Mouse (Mus musculus): ENCODE measurements around the gene Rdh5. TPM values are rescaled to one million over a fixed set of nuclear protein-coding genes. Genes with fewer than 3 reads are reported as not detected.

Gene Rdh5
- polyA plus RNA-seq, 1 experiment from 2014 or later = 11.0 TPM

DNA sequence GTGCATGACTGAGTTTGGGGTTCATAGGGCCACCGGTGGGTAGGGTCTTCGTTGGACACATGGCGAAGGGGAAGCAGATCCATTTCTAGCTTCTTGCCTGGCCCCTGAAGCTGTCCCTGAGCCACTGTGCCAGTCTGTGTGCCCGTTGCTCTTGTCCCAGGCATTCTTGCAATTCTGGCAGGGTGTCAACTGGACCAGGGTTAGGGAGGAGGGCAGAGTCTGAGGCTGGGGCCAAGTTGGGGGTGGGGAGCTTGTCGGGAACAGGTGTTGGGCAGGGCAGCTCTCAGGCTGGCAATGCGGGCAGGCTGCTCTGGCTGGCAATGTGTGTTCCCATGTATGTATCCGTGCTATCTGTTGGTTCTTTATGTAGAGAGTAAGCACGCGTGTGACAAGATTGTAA, 15.8 kb upstream of the Rdh5 start:
- Histone ChIP-seq H3K9me3 (no peaks in the 10 kb centered on the region), H3K27ac (no peak overlapping the region), H3K36me3 (replicated peaks) (no peaks in the 10 kb centered on the region), H3K27me3 (ENCODE audit: poor library complexity, severe bottlenecking) (peaks cover 43% of the 10 kb centered on the region), H3K4me1 (peaks cover 11% of the 10 kb centered on the region), H3K4me3 (no peak overlapping the region)
- 86% methylated on average over 9 of the region's 9 CpGs for WGBS
- no peak for DNase-seq (ENCODE audit: extremely low spot score, low spot score)

DNA sequence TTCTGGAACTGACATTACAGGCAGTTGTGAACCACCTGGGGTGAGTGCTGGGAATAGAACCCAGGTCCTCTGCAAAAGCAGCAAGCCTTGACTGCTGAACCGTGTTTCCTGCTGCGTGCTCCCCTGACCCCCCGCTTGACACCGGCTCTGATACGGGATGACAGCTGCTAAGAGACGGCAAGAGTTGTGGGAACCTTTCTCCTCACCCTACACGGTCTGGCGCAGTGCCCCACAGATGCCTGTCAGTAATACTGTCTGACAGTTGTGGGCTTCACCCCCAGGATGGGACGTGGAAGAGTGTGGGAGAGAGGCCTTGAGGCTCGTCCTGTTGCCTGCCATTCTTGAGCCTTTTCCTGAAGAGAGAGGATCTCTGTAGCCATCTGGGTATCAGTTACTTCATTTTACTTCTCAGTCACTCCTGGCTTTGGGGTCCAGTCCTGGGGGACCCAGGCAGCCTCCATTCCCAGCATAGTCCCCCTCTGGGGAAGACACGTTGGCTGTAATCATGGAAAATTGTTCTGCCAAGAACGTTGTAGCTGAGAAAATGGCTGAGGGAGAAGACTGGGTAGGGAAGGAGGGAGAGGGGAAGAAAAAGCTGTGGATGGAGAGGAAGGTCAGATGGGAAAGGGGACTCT, 15.2 kb upstream of the Rdh5 start:
- H3K4me1 ChIP-seq = peaks cover 15% of the 10 kb centered on the region
- H3K27ac ChIP-seq = no peak overlapping the region
- no peak for DNase-seq (ENCODE audit: extremely low spot score, low spot score)
- no peak overlapping the region for H3K4me3 ChIP-seq
- H3K9me3 ChIP-seq = no peaks in the 10 kb centered on the region
- 75% methylated on average over 12 of the region's 12 CpGs for WGBS
- peaks cover 49% of the 10 kb centered on the region for H3K27me3 ChIP-seq (ENCODE audit: poor library complexity, severe bottlenecking)
- no peaks in the 10 kb centered on the region for H3K36me3 ChIP-seq (replicated peaks)

DNA sequence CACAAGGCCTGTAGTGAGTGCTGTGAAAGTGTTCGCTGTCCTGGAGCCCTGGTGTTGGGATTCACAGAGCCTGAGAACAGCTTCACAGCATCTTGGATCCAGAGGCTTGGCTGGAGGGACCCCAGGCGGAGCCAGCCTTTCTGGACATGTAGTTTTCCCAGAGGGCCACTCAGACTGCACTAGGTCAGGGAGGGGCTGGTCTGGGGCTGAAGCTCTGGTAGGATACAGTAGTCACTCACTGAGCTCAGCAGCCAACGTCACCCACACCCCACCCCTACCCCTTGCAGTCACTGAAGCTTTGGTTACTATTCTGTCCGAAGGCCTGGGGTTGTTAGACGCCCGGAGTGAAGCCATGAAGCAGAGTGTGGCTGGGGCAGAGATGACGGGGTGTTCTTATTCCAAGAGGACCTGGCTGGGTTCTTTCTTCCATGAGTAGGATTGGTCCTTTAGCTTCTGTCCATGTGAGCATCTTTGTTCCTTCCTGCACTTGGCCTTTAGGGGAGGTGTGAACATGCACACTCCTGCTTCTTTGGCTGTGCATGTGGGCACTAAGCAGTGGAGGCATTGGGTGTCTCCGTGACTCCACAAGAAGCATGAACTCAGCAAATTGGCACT, 13.2 kb upstream of the Rdh5 start:
- H3K4me1 ChIP-seq = peaks cover 15% of the 10 kb centered on the region
- H3K27me3 ChIP-seq (ENCODE audit: poor library complexity, severe bottlenecking) = peaks cover 69% of the 10 kb centered on the region
- H3K4me3 ChIP-seq = no peak overlapping the region
- no peak overlapping the region for H3K27ac ChIP-seq
- no peaks in the 10 kb centered on the region for H3K36me3 ChIP-seq (replicated peaks)
- WGBS = 78% methylated on average over 8 of the region's 8 CpGs
- no peak for DNase-seq (ENCODE audit: extremely low spot score, low spot score)
- H3K9me3 ChIP-seq = no peaks in the 10 kb centered on the region

DNA sequence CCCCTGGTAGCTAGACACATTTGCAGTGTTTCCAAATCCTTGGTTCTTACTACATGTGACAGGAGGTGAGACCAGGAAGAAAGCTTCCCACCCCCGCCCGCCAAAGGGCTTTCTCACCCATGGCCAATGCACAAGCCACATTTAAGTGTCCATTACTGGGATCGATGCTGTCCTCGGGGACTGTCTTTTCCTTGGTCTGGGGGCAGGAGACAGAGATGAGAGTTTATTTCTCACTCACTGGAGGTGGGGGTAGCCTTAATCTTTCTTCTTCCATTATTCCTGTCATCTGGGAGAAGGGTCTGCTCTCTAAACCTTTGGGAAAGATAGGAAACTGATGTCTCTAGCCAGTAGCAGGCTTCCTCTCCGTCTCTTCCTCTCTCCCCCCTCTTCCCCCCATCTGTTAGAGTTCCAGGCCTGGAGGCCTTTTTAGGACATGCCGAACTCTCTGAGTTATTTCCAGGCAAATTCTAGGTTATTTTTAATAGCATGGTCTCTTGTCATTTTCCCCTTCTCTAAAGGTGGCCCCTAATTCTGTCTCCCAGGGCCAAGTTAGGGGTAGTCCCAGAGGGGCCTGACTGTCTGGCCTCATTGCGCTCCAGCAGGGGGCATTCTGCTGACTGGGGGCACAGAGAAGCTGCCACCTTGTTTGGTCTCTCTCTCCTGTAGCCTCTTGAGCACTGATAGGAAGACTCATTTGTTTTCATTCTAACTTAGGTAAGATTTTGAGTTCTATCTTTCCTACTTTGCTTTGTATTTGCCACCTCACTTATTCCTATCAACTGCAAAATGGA, 12.5 kb upstream of the Rdh5 start:
- H3K4me1 ChIP-seq = peaks cover 15% of the 10 kb centered on the region

DNA sequence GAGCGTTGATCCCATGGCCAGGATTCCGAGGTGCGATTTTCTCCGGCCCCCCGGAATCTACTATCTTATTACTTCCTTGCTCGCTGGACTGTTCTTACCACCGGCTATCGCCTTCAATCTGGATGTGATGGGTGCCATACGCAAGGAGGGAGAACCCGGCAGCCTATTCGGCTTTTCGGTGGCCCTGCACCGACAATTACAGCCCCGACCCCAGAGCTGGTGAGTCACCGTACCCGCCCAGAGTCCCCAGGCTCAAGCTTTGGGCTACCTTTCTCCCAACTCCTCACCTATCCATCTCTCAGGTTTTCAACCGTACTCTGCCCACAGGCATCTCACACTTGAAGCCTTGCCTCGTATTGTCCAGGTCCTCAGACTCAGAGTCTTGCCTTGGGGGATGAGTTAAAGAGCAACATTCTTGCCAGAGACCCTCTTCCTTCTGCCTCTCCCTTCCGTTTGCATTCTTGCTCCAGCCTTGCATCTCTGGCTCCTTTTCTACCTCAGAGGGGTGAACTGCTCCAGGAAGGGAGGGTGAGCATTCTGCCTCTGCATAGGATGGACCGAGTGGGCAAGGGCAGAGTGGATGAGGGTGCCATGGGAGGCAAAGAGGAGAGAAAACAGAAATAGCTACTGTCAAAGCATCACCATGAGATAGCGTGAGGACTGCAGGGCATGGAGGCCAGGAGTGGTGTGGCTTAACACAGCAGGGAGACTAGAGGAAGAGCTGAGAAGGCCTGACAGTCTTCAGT, 11.5 kb upstream of the Rdh5 start:
- peak overlapping the region; percentile 56 for H3K4me3 ChIP-seq
- DNase-seq (ENCODE audit: extremely low spot score, low spot score) = no peak
- no peak overlapping the region for H3K27ac ChIP-seq
- no peaks in the 10 kb centered on the region for H3K9me3 ChIP-seq
- H3K4me1 ChIP-seq = peaks cover 15% of the 10 kb centered on the region
- H3K27me3 ChIP-seq (ENCODE audit: poor library complexity, severe bottlenecking) = peaks cover 85% of the 10 kb centered on the region
- 3% methylated on average over 21 of the region's 21 CpGs for WGBS
- no peaks in the 10 kb centered on the region for H3K36me3 ChIP-seq (replicated peaks)

More for the DNA sequence above, 12.5 kb upstream of the Rdh5 start:
- Histone ChIP-seq H3K4me3 (no peak overlapping the region), H3K9me3 (no peaks in the 10 kb centered on the region), H3K36me3 (replicated peaks) (no peaks in the 10 kb centered on the region), H3K27ac (no peak overlapping the region), H3K27me3 (ENCODE audit: poor library complexity, severe bottlenecking) (peaks cover 74% of the 10 kb centered on the region)
- WGBS = 56% methylated on average over 7 of the region's 7 CpGs
- DNase-seq (ENCODE audit: extremely low spot score, low spot score) = no peak

DNA sequence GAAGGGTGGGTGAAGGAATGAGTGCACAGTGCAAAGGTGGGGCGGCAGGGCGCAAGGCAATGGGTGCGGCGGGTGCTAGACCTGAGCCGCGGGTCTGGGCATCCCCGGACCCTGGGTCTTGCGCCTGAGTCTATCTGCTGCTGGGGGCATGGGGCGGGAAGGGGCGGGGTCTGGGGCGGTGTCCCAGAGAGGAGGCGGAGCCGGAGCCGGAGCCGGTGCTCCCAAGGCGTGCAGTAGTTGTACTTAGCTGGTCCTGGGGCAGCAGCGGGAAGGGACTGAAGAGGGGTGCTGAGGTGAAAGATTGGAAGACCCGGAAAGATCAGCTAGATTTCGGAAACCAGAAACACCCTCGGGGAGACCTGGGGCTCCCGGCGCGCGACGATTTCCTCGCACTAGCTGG, 10.9 kb upstream of the Rdh5 start, which contains the start of gene Itga7:
Itga7 (plus strand) TSS at position 245 of the 400 bp plus-strand sequence.
- H3K4me1 ChIP-seq = peaks cover 15% of the 10 kb centered on the region
- 0% methylated on average over 26 of the region's 26 CpGs for WGBS
- peak within 1 kb of the TSS; percentile 56 for H3K4me3 ChIP-seq
- H3K27me3 ChIP-seq (ENCODE audit: poor library complexity, severe bottlenecking) = peaks cover 90% of the 10 kb centered on the region
- no peaks in the 10 kb centered on the region for H3K36me3 ChIP-seq (replicated peaks)
- peak; percentile 71 for DNase-seq (ENCODE audit: extremely low spot score, low spot score)
- H3K9me3 ChIP-seq = no peaks in the 10 kb centered on the region
- no peak within 1 kb of the TSS for H3K27ac ChIP-seq

DNA sequence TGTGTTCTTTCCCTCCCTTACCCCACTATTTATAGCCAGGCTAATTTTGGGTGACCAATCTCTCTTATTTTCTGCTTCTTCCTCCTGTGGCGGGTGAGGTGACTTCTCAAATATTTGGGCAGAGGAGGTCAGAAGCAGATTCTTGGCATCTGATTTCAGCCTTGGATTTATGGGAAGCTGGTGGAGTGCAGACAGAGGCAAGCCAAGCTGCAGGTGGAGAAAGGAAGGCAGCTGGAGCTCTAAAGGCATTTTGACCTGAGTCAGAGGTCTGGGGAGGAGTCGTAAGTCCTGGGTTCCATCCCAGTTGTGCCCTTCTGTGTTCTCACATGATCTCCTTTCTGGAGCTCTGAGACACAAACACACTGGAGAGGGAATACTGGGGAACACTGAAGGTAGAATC, 8.8 kb upstream of the Rdh5 start:
- Histone ChIP-seq H3K9me3 (no peaks in the 10 kb centered on the region), H3K4me1 (peaks cover 15% of the 10 kb centered on the region), H3K4me3 (no peak overlapping the region), H3K27me3 (ENCODE audit: poor library complexity, severe bottlenecking) (peaks cover 93% of the 10 kb centered on the region), H3K36me3 (replicated peaks) (no peaks in the 10 kb centered on the region), H3K27ac (no peak overlapping the region)
- WGBS = 77% methylated on average over 2 of the region's 2 CpGs
- DNase-seq (ENCODE audit: extremely low spot score, low spot score) = no peak

DNA sequence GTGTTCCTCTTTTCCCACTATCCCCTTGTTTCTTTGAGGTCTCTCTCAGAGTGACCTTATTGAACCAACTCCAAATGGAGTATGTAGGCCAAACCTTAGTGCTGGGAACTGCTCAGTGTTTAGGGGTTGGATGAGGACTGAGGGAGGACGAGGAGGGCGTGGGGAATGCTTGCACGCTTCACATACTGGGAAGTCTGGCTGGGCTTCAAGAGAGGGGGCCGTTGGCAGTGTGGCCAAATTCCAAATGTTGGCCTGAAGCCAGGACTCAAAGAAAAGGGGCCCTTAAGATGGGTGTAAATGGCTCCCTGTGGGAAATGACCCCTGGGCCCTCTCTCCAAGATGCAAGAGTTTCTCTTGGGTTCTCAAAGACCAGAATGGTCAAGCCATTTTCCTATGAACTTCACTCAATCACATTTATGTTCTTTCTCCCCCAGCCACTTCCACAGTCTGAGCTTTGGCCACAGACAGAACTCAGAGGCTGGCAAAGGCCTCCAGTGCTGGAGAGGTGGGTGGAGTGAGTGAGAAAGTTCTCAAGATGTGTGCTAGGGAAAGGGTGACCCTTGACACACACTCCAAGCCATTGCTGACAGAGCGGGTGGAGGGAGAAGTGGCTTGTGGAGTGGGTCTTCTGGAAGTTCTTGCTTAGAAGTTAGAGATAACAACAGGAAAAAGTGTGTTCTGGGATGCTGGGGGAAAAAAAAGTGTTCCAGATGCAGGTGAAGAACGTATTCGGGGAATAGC, 7.1 kb upstream of the Rdh5 start:
- no peak for DNase-seq (ENCODE audit: extremely low spot score, low spot score)
- Histone ChIP-seq H3K27ac (no peak overlapping the region), H3K36me3 (replicated peaks) (no peaks in the 10 kb centered on the region), H3K9me3 (no peaks in the 10 kb centered on the region), H3K4me3 (no peak overlapping the region), H3K4me1 (peaks cover 15% of the 10 kb centered on the region), H3K27me3 (ENCODE audit: poor library complexity, severe bottlenecking) (peaks cover 77% of the 10 kb centered on the region)
- WGBS = 79% methylated on average over 7 of the region's 7 CpGs

DNA sequence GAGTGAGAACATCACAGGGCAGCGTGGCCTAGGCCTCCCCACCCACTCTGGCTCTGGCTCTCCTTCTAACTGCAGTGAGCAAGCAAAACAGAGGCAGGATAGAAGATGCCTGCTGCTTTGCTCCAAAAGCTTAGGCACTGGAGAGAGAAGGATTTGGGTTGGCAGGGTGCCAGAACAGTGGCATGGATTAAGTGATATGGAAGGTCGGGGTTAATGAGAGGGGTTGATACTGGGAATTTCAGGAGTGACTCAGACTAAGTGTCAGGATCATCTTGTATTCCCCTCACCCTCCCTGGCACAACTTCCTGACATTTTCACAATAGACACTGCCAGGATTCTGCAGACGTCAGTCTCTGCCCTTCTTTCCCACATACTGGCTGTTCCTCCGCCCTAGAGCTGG, 5.7 kb upstream of the Rdh5 start:
- no peak overlapping the region for H3K4me3 ChIP-seq
- H3K27me3 ChIP-seq (ENCODE audit: poor library complexity, severe bottlenecking) = peaks cover 65% of the 10 kb centered on the region
- 33% methylated on average over 4 of the region's 4 CpGs for WGBS
- H3K9me3 ChIP-seq = no peaks in the 10 kb centered on the region
- H3K4me1 ChIP-seq = peaks cover 12% of the 10 kb centered on the region
- no peaks in the 10 kb centered on the region for H3K36me3 ChIP-seq (replicated peaks)
- no peak for DNase-seq (ENCODE audit: extremely low spot score, low spot score)
- no peak overlapping the region for H3K27ac ChIP-seq

DNA sequence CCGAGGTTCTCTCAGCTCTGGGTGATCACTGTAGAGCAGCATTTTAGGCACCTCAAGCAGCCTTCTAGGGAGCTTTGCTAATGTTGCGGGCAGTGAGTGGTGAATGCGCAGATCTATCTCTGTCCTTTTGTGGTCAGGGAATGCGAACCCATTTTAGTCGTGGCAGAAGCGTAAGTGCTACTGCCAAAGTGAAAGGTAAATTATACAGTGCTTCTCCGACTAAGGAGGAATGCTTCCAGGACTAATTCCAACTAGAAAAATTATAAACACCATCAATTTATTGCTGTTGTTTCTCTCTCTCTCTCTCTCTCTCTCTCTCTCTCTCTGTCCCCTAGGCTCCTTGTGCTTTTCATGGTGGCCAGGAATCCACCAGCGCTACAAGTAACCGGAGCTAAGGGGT, 1.2 kb upstream of the Rdh5 start, which contains the start of gene Bloc1s1:
Bloc1s1 (minus strand) TSS at position 101 of the 400 bp plus-strand sequence.
- H3K9me3 ChIP-seq = no peaks in the 10 kb centered on the region
- peak within 1 kb of the TSS; percentile 91 for H3K4me3 ChIP-seq
- H3K36me3 ChIP-seq (replicated peaks) = no peaks in the 10 kb centered on the region
- WGBS = 74% methylated on average over 9 of the region's 9 CpGs
- peaks cover 23% of the 10 kb centered on the region for H3K27me3 ChIP-seq (ENCODE audit: poor library complexity, severe bottlenecking)
- H3K4me1 ChIP-seq = peaks cover 49% of the 10 kb centered on the region
- no peak for DNase-seq (ENCODE audit: extremely low spot score, low spot score)
- H3K27ac ChIP-seq = peak within 1 kb of the TSS; percentile 93

DNA sequence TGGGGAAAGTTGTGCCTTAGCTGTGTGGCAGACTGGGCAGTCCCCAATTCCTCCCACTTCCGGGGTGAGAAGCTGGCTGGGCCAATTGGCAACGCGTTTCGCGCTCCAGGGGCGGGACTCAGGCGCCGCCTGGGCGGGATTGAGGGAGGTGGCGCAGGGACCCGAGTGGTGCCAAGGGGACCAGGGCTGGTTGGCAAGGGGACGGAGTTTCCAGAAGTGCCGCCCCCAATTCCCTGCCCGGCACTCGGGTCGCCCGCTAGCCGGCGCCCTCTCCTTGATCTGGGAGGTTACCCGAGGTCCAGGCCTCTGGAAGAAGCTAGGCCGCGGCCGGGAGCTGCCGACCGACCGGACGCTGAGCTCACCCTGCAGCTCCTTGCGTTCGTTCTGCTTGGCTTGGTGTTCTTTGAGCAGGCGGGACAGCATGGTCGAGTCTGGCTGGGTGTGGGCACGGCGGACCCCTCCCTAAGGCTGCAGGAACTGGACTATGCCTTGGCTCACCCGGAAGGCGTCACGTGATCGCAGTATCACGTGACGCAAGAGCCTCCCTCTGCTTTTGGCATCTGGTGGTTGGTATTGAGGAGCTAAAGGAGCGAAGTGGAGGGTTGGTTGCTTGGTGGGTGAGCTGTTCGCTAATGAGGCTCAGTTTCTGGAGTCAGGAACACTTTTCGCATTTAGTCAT, 464 bp upstream of the Rdh5 start:
- under 1% methylated on average over 42 of the region's 42 CpGs for WGBS
- Histone ChIP-seq H3K27ac (peak overlapping the region; percentile 93), H3K4me3 (peak overlapping the region; percentile 91), H3K27me3 (ENCODE audit: poor library complexity, severe bottlenecking) (peaks cover 15% of the 10 kb centered on the region), H3K9me3 (no peaks in the 10 kb centered on the region), H3K4me1 (peaks cover 54% of the 10 kb centered on the region), H3K36me3 (replicated peaks) (peaks cover 3% of the 10 kb centered on the region)
- DNase-seq (ENCODE audit: extremely low spot score, low spot score) = peak; percentile 89
